Mouse (Mus musculus): ENCODE measurements around the gene Kcne2. TPM values are rescaled to one million over a fixed set of nuclear protein-coding genes. Genes with fewer than 3 reads are reported as not detected.

Gene Kcne2
- polyA plus RNA-seq, 1 experiment, result not detected

GRCm38 (mm10) chr16:92302506-92302905, 10.3 kb downstream of the Kcne2 start:
- 68% methylated on average over 5 of the region's 5 CpGs for WGBS
- TF ChIP-seq POLR2A (IDR thresholded peaks at IDR 0.05; ENCODE audit: low read depth, low read length) (no peak), CTCF (IDR thresholded peaks at IDR 0.05; ENCODE audit: extremely low read depth, insufficient read depth, insufficient read length, insufficient replicate concordance) (no peak)
- Histone ChIP-seq H3K36me3 (ENCODE audit: control insufficient read depth, insufficient read depth, low read length) (peaks cover 8% of the 10 kb centered on the region), H3K27me3 (ENCODE audit: control insufficient read depth, insufficient read depth, low read length) (no peaks in the 10 kb centered on the region), H3K4me1 (ENCODE audit: control insufficient read depth, insufficient read depth, insufficient read length) (peaks cover 10% of the 10 kb centered on the region; the same call in 1 of the 2 replicates), H3K27ac (ENCODE audit: insufficient read depth, low read length) (no peak overlapping the region), H3K4me3 (ENCODE audit: extremely low read depth, insufficient read depth, insufficient read length) (no peak overlapping the region)
- DNase-seq (ENCODE audit: low read depth in 1 of 2, low spot score in 2 of 2), result no peak

- no peak for DNase-seq (ENCODE audit: low read depth in 1 of 2, low spot score in 2 of 2)
These were observed 13.3 kb downstream of the Kcne2 start for GRCm38 (mm10) chr16:92305519-92305918.

GRCm38 (mm10) chr16:92307947-92308346, 15.8 kb downstream of the Kcne2 start:
- no peak for DNase-seq (ENCODE audit: low read depth in 1 of 2, low spot score in 2 of 2)
- Histone ChIP-seq H3K4me3 (ENCODE audit: extremely low read depth, insufficient read depth, insufficient read length) (no peak overlapping the region), H3K4me1 (ENCODE audit: control insufficient read depth, insufficient read depth, insufficient read length) (no peaks in the 10 kb centered on the region), H3K27me3 (ENCODE audit: control insufficient read depth, insufficient read depth, low read length) (no peaks in the 10 kb centered on the region), H3K36me3 (ENCODE audit: control insufficient read depth, insufficient read depth, low read length) (peaks cover 21% of the 10 kb centered on the region), H3K27ac (ENCODE audit: insufficient read depth, low read length) (no peak overlapping the region)
- 88% methylated on average over 3 of the region's 3 CpGs for WGBS
- TF ChIP-seq POLR2A (IDR thresholded peaks at IDR 0.05; ENCODE audit: low read depth, low read length) (no peak), CTCF (IDR thresholded peaks at IDR 0.05; ENCODE audit: extremely low read depth, insufficient read depth, insufficient read length, insufficient replicate concordance) (no peak)

More at GRCm38 (mm10) chr16:92305519-92305918, 13.3 kb downstream of the Kcne2 start:
- Histone ChIP-seq H3K27ac (ENCODE audit: insufficient read depth, low read length) (no peak overlapping the region), H3K36me3 (ENCODE audit: control insufficient read depth, insufficient read depth, low read length) (peaks cover 10% of the 10 kb centered on the region), H3K4me3 (ENCODE audit: extremely low read depth, insufficient read depth, insufficient read length) (no peak overlapping the region), H3K4me1 (ENCODE audit: control insufficient read depth, insufficient read depth, insufficient read length) (peaks cover 6% of the 10 kb centered on the region; the same call in 1 of the 2 replicates), H3K27me3 (ENCODE audit: control insufficient read depth, insufficient read depth, low read length) (no peaks in the 10 kb centered on the region)
- WGBS, result 95% methylated on average over 2 of the region's 2 CpGs
- TF ChIP-seq CTCF (IDR thresholded peaks at IDR 0.05; ENCODE audit: extremely low read depth, insufficient read depth, insufficient read length, insufficient replicate concordance), result no peak
- no peak for TF ChIP-seq POLR2A (IDR thresholded peaks at IDR 0.05; ENCODE audit: low read depth, low read length)

GRCm38 (mm10) chr16:92309126-92309525, 16.9 kb downstream of the Kcne2 start:
- WGBS, result 90% methylated on average over 4 of the region's 4 CpGs
- TF ChIP-seq POLR2A (IDR thresholded peaks at IDR 0.05; ENCODE audit: low read depth, low read length) (no peak), CTCF (IDR thresholded peaks at IDR 0.05; ENCODE audit: extremely low read depth, insufficient read depth, insufficient read length, insufficient replicate concordance) (no peak)
- H3K4me1 ChIP-seq (ENCODE audit: control insufficient read depth, insufficient read depth, insufficient read length), result no peaks in the 10 kb centered on the region
- no peak overlapping the region for H3K4me3 ChIP-seq (ENCODE audit: extremely low read depth, insufficient read depth, insufficient read length)
- H3K27ac ChIP-seq (ENCODE audit: insufficient read depth, low read length), result no peak overlapping the region
- DNase-seq (ENCODE audit: low read depth in 1 of 2, low spot score in 2 of 2), result no peak
- no peaks in the 10 kb centered on the region for H3K27me3 ChIP-seq (ENCODE audit: control insufficient read depth, insufficient read depth, low read length)
- peaks cover 21% of the 10 kb centered on the region for H3K36me3 ChIP-seq (ENCODE audit: control insufficient read depth, insufficient read depth, low read length)

- Histone ChIP-seq H3K36me3 (ENCODE audit: control insufficient read depth, insufficient read depth, low read length) (peaks cover 11% of the 10 kb centered on the region), H3K27ac (ENCODE audit: insufficient read depth, low read length) (no peak overlapping the region), H3K27me3 (ENCODE audit: control insufficient read depth, insufficient read depth, low read length) (no peaks in the 10 kb centered on the region), H3K4me3 (ENCODE audit: extremely low read depth, insufficient read depth, insufficient read length) (no peak overlapping the region), H3K4me1 (ENCODE audit: control insufficient read depth, insufficient read depth, insufficient read length) (no peaks in the 10 kb centered on the region)
- WGBS, result 52% methylated on average over 13 of the region's 13 CpGs
- TF ChIP-seq CTCF (IDR thresholded peaks at IDR 0.05; ENCODE audit: extremely low read depth, insufficient read depth, insufficient read length, insufficient replicate concordance) (peak; percentile 75; the same call in 1 of the 2 replicates), POLR2A (IDR thresholded peaks at IDR 0.05; ENCODE audit: low read depth, low read length) (no peak)
- DNase-seq (ENCODE audit: low read depth in 1 of 2, low spot score in 2 of 2), result peak in 1 of 2 experiments; percentile 9
These were observed 22.0 kb downstream of the Kcne2 start for GRCm38 (mm10) chr16:92313953-92314741.

GRCm38 (mm10) chr16:92316049-92316738, 24.0 kb downstream of the Kcne2 start:
- Histone ChIP-seq H3K4me3 (ENCODE audit: extremely low read depth, insufficient read depth, insufficient read length) (no peak overlapping the region), H3K36me3 (ENCODE audit: control insufficient read depth, insufficient read depth, low read length) (peaks cover 5% of the 10 kb centered on the region), H3K27me3 (ENCODE audit: control insufficient read depth, insufficient read depth, low read length) (no peaks in the 10 kb centered on the region), H3K4me1 (ENCODE audit: control insufficient read depth, insufficient read depth, insufficient read length) (no peaks in the 10 kb centered on the region), H3K27ac (ENCODE audit: insufficient read depth, low read length) (no peak overlapping the region)
- no peak for DNase-seq (ENCODE audit: low read depth in 1 of 2, low spot score in 2 of 2)
- 78% methylated on average over 7 of the region's 7 CpGs for WGBS
- no peak for TF ChIP-seq CTCF (IDR thresholded peaks at IDR 0.05; ENCODE audit: extremely low read depth, insufficient read depth, insufficient read length, insufficient replicate concordance)
- no peak for TF ChIP-seq POLR2A (IDR thresholded peaks at IDR 0.05; ENCODE audit: low read depth, low read length)

Measured in spleen, adult 2 months (tissue).